Mouse (Mus musculus): ENCODE measurements around the gene Rapgef4.

Gene Rapgef4

DNA sequence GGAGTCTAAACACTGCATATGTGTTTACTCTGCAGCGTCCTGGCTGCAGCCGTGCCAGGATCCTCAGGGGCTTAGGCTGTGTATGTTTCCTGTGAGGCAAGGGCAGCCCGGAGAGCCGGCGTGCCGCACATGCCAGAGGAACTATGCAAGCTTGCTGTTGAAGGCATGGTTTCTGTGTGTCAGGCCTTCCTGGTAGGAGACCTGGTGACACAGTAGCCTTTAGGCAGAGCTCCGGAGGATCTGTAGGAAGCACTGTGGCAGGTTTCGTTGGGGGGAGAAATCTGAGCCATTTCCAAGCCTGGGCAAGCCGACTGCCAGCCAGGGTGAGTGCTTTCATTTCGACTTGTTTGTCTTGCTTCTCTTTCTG lies 316.7 kb downstream of the Rapgef4 start:
- no peak for DNase-seq (ENCODE audit: extremely low read depth, insufficient read length, low spot score)

- no peak for DNase-seq (ENCODE audit: extremely low read depth, insufficient read length, low spot score)
Observed at GRCm38 (mm10) chr2:72298406-72298805, 317.4 kb downstream of the Rapgef4 start.

- DNase-seq (ENCODE audit: extremely low read depth, insufficient read length, low spot score), result peak; percentile 65
Observed at GRCm38 (mm10) chr2:72301194-72301916, 320.3 kb downstream of the Rapgef4 start.

- DNase-seq (ENCODE audit: extremely low read depth, insufficient read length, low spot score), result no peak
Observed at GRCm38 (mm10) chr2:72305738-72306137, 324.7 kb downstream of the Rapgef4 start.
